Mouse (Mus musculus): ENCODE data around the gene Rsph14.

Gene Rsph14

GRCm38 (mm10) chr10:75032395-75032794 lies at the start of gene Rsph14:
TSS of gene Rsph14 (minus strand) at chr10:75032586.
- DNase-seq (ENCODE audit: low read depth, low spot score): peak; percentile 76

- DNase-seq (ENCODE audit: low read depth, low spot score): no peak
Measured at GRCm38 (mm10) chr10:75078174-75079128, 46.1 kb upstream of the Rsph14 start.

DNA sequence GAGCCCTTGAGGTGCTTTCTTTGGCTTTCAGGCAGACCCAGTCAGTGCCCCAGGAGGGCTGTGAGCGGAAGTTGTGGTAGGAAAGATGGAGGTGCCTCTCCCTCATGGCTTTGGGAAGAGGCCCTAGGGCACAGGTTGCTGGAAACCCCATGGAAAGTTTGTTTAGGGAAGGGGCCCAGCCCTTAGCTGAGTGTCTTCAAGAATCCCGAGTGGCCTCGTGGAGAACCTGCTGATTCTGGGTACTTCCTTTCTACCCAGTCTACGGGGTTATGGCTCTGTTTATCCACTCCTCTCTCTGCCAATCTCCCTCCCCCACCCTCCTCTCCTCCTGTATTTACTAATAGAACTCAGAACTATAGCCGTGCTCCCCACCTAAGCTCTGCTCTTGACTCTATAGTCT lies 43.3 kb upstream of the Rsph14 start:
- no peak for DNase-seq (ENCODE audit: low read depth, low spot score)

DNA sequence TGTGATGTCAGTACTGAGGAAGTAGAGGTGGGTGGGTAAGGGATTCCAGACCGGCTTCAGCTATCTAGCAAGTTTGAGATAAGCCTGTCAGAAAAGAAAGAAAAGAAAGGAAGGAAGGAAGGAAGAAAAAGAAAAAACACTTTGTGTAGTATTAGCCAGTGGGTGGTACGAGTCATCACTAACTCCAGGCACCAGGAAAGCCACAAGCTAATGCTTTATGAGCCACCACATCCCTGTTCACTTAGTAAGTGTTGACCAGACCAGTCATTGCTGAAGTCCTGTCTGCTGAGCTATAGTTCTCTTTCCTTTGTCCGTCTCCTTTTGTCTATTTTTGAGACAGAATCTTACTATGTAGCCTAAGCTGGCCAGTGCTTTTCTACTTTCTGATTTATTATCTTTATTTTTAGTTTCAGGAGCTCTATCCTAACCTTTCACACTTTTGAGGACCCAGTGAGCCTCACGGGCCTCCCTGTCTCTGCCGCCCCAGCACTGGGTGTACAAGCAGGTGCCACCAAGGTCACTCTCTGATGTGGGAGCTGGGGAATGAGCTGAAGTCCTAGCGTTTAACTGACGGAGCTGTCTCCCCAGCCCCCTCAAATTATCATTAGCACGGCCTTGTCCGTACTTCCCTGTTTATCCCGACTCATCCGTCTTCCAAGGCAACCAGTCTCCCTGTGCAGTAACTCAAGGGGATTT lies 38.0 kb upstream of the Rsph14 start:
- no peak for DNase-seq (ENCODE audit: low read depth, low spot score)

DNA sequence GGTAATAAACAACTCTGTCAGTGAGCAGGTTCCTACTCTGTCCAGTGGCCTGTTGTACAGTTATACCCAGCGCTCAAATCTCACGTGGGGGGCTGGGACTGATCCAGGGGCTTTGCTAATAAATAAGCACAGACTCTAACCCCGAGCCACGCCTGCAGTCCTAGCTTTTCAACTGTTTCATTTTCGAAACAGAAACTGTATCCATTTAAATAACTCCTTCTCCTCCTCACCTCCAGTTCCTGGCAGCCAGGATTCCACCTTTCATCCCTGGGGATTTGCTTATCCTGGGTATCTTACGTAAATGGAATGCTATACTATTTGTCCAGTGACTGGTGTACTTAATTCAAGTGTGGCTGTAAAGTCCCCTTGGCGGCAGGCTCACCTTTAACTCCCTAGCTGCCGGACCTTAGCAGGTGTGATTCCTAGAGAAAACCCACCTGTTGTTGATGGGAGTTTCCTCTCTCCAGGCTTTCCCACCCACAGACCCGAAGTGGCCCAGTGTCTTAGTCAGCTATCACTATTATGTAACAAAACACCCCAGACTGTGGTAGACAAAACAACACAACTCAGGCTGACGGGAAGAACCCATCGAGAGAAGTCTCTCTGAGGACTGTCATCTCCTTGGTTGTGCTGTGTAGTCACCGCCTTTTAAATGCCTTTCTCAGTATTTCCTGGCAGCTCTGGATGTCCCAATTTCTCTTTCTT lies 36.4 kb upstream of the Rsph14 start:
- DNase-seq (ENCODE audit: low read depth, low spot score): no peak

DNA sequence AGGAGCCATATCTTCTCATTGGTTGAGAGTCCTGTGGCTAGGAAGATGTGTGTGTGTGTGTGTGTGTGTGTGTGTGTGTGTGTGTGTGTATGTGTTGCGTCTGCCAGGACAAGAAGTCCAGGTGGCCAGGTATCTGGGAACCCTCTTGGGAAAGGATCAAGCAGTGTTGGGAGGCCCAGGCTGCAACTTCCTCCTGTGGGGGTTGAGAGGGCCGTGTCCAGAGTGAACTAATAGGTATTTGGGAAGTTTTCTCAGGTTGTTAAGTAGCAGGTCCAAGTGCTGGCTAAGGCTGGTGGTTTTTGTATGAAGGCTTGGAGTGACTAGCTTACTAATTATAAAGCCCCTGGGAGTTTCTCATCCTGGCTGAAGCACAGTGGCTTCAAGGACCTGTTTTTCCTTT lies 35.7 kb upstream of the Rsph14 start:
- no peak for DNase-seq (ENCODE audit: low read depth, low spot score)

DNA sequence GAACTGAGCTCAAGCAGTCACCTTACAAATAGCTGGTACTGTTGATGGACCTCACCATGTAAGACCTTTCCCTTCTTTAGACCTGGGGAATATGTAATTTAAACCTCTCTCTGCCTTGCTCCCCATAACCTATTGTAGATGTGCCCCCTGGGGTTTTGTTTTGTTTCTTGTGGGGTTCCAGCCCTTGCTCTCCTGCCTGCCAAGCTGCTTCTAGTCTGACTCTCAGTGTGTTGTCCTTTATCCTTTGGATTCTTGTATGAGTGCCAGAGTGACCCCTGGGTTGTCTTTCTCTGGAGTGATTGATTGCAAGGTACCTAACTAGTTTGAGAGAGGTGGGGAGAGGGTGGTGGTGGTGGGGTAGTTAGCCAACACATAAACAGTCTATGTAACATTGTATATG lies 35.1 kb upstream of the Rsph14 start:
- DNase-seq (ENCODE audit: low read depth, low spot score): no peak

DNA sequence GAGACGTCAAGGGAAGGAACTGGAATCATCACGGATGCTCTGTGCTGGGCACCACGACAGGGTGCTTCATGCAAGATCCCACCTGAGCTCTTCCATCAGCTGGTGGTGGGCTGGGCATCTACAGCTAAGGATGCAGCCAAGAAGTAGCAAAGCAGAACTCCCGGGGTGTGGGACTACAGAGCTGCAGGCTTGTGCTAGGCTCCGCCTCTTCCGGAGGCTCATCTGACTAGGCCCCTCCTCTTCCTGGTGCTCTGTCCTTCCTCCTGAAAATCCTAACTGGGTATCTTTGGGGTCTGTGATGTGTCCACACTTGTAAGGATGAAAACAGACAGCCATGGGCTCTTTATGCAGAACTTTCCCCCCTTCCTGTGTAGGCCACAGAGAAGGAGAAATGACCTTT lies 33.3 kb upstream of the Rsph14 start:
- no peak for DNase-seq (ENCODE audit: low read depth, low spot score)

GRCm38 (mm10) chr10:75063301-75063965 lies 31.0 kb upstream of the Rsph14 start:
- no peak for DNase-seq (ENCODE audit: low read depth, low spot score)

DNA sequence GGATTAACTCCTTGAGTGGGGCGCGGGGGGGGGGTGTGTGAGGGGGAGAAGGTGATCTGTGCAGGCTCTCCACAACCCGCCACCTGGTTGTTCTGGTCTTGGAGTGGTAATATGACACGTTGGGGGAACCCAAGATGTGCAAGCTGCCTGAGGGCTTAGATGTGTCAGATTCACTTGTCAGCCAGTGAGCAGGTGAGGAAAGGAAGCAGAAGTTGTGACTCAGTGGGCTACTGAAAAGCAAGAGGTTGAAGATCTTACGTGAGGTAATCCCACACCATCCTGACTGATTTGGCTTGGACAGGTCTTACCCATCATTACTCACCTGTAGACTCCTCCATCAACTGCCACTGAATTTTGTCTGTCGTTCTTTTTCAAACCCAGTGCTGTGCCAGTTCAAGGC lies 30.2 kb upstream of the Rsph14 start:
- no peak for DNase-seq (ENCODE audit: low read depth, low spot score)

DNA sequence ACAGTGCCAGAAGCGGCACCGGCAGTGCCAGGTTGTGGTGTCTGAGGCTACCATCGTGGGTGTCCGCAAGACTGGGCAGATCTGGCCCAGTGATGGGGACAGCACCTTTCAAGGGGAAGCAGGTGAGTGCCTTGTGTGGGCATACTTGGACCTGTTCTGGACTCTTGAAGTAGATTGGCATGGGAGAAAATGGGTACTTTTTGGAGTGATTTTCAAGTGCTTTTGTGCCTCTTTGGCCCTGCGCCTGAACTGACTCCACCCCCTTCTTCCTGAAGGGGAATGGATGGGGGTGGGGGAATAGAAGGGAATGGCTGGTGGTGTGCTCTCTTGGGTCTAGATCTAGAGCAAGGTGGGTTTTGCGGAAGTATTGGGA lies 29.8 kb upstream of the Rsph14 start:
- no peak for DNase-seq (ENCODE audit: low read depth, low spot score)

DNA sequence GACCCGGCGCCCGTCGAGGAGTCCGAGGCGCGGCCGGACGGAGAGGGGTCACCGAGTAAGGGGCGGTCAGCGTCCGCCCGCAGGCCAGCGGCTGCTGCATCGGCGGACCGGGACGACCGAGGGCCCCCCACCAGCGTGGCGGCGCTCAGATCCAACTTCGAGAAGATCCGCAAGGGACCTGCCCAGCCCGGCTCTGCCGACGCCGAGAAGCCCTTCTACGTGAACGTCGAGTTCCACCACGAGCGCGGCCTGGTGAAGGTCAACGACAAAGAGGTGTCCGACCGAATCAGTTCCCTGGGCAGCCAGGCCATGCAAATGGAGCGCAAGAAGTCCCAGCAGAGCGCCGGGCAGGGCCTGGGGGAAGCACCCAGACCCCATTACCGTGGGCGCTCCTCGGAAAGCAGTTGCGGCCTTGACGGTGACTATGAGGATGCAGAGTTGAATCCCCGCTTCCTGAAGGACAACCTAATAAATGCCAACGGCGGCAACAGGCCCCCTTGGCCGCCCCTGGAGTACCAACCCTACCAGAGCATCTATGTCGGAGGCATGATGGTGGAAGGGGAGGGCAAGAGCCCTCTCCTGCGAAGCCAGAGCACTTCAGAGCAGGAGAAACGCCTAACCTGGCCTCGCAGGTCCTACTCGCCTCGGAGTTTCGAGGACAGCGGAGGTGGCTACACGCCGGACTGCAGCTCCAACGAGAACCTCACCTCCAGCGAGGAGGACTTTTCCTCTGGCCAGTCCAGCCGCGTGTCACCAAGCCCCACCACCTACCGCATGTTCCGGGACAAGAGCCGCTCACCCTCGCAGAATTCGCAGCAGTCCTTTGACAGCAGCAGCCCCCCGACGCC lies 29.2 kb upstream of the Rsph14 start:
- DNase-seq (ENCODE audit: low read depth, low spot score): peak; percentile 37

DNA sequence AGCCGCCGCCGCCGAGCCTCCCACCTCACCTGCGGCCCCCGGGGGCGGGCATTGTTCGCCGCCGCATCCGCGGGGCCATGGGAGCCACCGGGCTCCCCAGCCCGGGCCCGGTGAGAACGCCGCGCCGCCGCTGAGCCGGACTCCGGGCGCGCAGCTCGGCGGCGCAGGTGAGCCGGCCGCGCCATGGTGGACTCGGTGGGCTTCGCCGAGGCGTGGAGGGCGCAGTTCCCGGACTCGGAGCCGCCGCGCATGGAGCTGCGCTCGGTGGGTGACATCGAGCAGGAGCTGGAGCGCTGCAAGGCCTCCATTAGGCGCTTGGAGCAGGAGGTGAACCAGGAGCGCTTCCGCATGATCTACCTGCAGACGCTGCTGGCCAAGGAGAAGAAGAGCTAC lies 28.5 kb upstream of the Rsph14 start:
- DNase-seq (ENCODE audit: low read depth, low spot score): peak; percentile 28

- DNase-seq (ENCODE audit: low read depth, low spot score): peak; percentile 80
Measured at GRCm38 (mm10) chr10:75060217-75060842, 27.9 kb upstream of the Rsph14 start, which contains the start of gene Bcr. TSS of gene Bcr (plus strand) at chr10:75060592.

DNA sequence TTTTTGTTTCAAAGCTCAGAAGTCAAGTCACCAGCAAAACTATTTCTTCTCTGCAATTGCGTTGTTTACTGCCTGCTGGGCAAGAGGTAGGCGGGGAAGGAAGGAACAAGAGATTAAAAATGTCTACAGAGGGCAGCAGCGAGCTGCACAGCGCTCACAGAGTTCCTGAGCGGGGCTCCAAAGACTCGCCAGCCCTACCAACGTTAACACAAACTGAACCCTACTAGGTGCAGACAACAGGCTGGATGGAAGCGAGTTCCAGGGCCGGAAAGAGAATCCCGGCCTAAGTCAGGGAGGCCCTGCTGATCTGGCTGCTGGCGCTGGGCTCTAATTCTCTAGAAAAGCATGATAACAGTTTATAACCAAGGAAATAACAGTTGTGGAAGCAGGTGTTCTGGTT lies 27.0 kb upstream of the Rsph14 start:
- DNase-seq (ENCODE audit: low read depth, low spot score): peak; percentile 74

DNA sequence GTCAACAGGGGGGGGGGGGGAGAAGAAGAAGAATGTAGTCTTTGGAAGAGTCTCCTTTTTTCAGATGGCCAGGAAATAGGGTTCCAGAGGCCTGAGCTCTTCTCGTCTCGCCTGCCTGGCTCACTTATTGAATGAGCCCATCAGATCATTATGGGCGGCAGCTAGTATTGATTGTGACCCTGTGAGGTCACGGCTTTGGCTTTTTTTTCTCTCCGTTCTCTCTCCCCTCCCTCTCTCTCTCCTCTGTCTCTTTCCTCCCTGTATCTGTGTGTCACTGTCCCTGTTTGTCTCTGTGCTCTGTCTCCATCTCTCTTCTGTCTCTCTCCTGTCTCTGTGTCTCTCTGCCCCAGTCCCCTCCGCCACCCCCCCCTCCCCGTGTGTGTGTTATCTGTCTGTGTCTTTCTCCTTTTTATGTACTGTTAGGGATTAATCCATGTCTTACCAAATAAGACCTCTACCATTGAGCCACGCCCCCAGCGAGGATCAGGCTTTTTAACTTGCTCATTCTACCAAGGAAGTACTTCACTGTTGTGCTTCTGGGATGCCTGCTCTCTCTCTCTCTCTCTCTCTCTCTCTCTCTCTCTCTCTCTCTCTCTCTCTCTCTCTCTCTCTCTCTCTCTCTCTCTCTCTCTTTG lies 26.5 kb upstream of the Rsph14 start:
- peak; percentile 22 for DNase-seq (ENCODE audit: low read depth, low spot score)

DNA sequence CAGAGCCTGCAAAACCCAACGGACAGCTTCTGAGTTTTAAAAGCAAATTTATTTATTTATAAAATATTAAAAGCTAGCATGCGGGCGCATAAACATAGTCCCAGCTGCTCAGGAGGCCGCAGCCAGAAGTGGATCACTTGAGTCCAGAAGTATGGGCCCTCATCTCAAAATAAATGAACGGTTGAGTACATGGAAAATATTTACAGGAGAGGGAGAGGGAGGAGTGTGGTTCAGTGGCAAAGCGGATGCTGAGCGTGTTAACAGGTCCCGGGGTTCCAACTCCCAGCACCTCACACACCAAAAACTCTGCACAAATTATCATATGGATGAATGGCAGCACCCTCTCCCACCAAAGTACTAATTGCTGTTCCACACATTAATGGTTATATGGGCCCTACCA lies 25.9 kb upstream of the Rsph14 start:
- DNase-seq (ENCODE audit: low read depth, low spot score): no peak

DNA sequence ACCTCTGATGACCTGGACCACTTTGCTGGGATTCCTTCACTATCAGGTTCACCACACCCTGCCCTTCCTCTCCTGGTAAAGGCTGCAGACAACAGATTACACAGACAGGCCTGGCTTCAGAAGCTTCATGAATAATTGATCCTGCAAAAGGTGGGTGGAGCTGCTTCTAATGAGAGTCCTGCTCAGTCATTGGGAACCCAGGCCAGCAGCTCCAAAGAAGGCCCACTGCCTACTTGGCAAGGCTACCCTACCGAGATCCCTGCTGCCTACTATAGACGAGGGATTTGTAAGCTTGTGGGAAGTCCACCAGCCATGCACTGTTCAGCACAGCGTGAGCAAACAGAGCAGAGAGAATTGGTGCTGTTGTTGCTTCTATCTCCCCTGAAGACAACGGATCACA lies 23.9 kb upstream of the Rsph14 start:
- no peak for DNase-seq (ENCODE audit: low read depth, low spot score)

GRCm38 (mm10) chr10:75055672-75056071 lies 23.3 kb upstream of the Rsph14 start:
- no peak for DNase-seq (ENCODE audit: low read depth, low spot score)

- DNase-seq (ENCODE audit: low read depth, low spot score): no peak
Measured at GRCm38 (mm10) chr10:75054125-75054524, 21.7 kb upstream of the Rsph14 start.

All from mesoderm, embryonic 11.5 days (tissue).